Mouse (Mus musculus) hindbrain, embryonic 16.5 days (tissue): ENCODE data around the gene Vmn2r78. TPM values are rescaled to one million over a fixed set of nuclear protein-coding genes. Genes with fewer than 3 reads are reported as not detected.
"Not testable (repeated sequence)": the region's sequence is repeated elsewhere in the genome, so short reads cannot be mapped to it uniquely, and the experiment has no call there.

ENCODE experiments used
- ATAC-seq: fragments of 200-750 bp; cut with Nextera tagmentation; 2 replicates; pipeline ENCODE4 v1.8.0; 2017; ENCODE audit warnings: moderate TSS enrichment, moderate library complexity
- H3K27ac ChIP-seq: fragments of 300-500 bp; sonication (generic); 2 replicates; pipeline ENCODE4 v1.5.1; 2014; ENCODE audit warnings: low read depth, mild to moderate bottlenecking, control low read depth, low read length, moderate library complexity
- H3K27me3 ChIP-seq: fragments of 300-500 bp; sonication (generic); replicated peaks from 2 replicates; pipeline ENCODE4 v1.6.1; 2014; ENCODE audit warnings: low read length; ENCODE audit not compliant: control insufficient read depth, insufficient read depth
- H3K36me3 ChIP-seq: fragments of 300-500 bp; sonication (generic); 2 replicates; pipeline ENCODE4 v1.6.1; 2014; ENCODE audit warnings: mild to moderate bottlenecking, low read length, moderate library complexity, mixed read lengths; ENCODE audit not compliant: control insufficient read depth, insufficient read depth
- H3K4me1 ChIP-seq: fragments of 300-500 bp; sonication (generic); 2 replicates; pipeline ENCODE4 v1.6.1; 2014; ENCODE audit warnings: low read depth, low read length; ENCODE audit not compliant: control insufficient read depth, insufficient read depth
- H3K4me2 ChIP-seq: fragments of 300-500 bp; sonication (generic); 2 replicates; pipeline ENCODE4 v1.6.1; 2014; ENCODE audit warnings: mild to moderate bottlenecking, low read length, control low read depth, moderate library complexity
- H3K4me3 ChIP-seq: fragments of 300-500 bp; sonication (generic); 2 replicates; pipeline ENCODE4 v1.5.1; 2014; ENCODE audit warnings: mild to moderate bottlenecking, low read length, control low read depth, moderate library complexity
- H3K9ac ChIP-seq: fragments of 300-500 bp; sonication (generic); 2 replicates; pipeline ENCODE4 v1.6.1; 2014; ENCODE audit warnings: low read depth, mild to moderate bottlenecking, control low read depth, low read length, moderate library complexity
- H3K9me3 ChIP-seq: fragments of 300-500 bp; sonication (generic); 2 replicates; pipeline ENCODE4 v1.6.1; 2014; ENCODE audit warnings: mild to moderate bottlenecking, low read length, moderate library complexity; ENCODE audit not compliant: control insufficient read depth
- WGBS: fragments of 180-500 bp; shearing (Covaris S2); extraction: QIAGEN DNeasy Blood & Tissue Kit; methylation state at CpG from one replicate; pipeline ENCODE4 v1.1.7; 2014; 5-methylcytosine and 5-hydroxymethylcytosine counted together
- polyA plus RNA-seq: library from polyadenylated mRNA; unstranded; fragments of >200 nt; fragmentation: Nextera tagmentation; extraction: Ambion mirVana; gene quantifications from 2 replicates; pipeline ENCODE4 v1.2.1, GENCODE M21; 2015

The Vmn2r78 gene
- polyA plus RNA-seq, result not detected in 2 replicates

DNA sequence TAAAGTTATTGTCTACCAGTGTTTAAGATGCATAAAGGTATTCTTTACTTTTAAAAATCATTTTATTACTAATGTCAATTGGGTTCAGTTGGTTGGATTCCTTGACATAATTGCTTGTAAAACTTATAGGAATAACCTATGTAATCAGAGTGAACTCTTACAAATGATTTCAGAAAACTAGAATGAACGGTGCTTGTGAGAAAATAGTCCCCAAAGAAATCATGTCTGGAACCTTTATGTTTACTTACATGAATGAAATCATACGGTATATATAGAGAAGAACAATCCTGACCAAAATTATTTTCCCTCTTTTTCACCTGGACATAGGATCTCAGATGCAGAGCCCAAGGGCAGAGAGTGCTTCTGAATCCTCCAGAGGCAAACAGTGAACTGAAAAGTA is at the start of gene Vmn2r78:
Gene Vmn2r78, plus strand, starts transcription at position 301 of the 400 bp plus-strand sequence.
- H3K4me1 ChIP-seq, H3K27ac ChIP-seq, H3K9ac ChIP-seq, H3K9me3 ChIP-seq, ATAC-seq, H3K27me3 ChIP-seq, H3K4me2 ChIP-seq, H3K36me3 ChIP-seq, H3K4me3 ChIP-seq: not testable (repeated sequence)
- 84% methylated on average over 2 of the region's 2 CpGs for WGBS

GRCm38 (mm10) chr7:86889470-86890469 is 25.1 kb upstream of the Vmn2r78 start:
- Histone ChIP-seq H3K4me2 (no peak overlapping the region), H3K4me1 (no peaks in the 10 kb centered on the region), H3K36me3 (no peaks in the 10 kb centered on the region), H3K27ac (no peak overlapping the region), H3K9me3 (no peaks in the 10 kb centered on the region), H3K9ac (no peak overlapping the region), H3K4me3 (no peak overlapping the region), H3K27me3 (no peaks in the 10 kb centered on the region)
- no peak for ATAC-seq
- 95% methylated on average over 4 of the region's 4 CpGs for WGBS

- WGBS, result 77% methylated on average over 5 of the region's 5 CpGs
- no peak for ATAC-seq
- no peak overlapping the region for H3K4me2 ChIP-seq
These were observed 22.4 kb downstream of the Vmn2r78 start for GRCm38 (mm10) chr7:86937288-86937687.

GRCm38 (mm10) chr7:86994700-86995099 is 79.8 kb downstream of the Vmn2r78 start:
- no peaks in the 10 kb centered on the region for H3K36me3 ChIP-seq
- 80% methylated on average over 1 of the region's 1 CpGs for WGBS
- no peak overlapping the region for H3K4me2 ChIP-seq
- H3K9ac ChIP-seq, result no peak overlapping the region
- no peaks in the 10 kb centered on the region for H3K4me1 ChIP-seq
- no peak for ATAC-seq
- H3K9me3 ChIP-seq, result no peaks in the 10 kb centered on the region
- H3K27ac ChIP-seq, result no peak overlapping the region
- H3K4me3 ChIP-seq, result no peak overlapping the region
- H3K27me3 ChIP-seq, result no peaks in the 10 kb centered on the region

More at GRCm38 (mm10) chr7:86937288-86937687, 22.4 kb downstream of the Vmn2r78 start:
- no peak overlapping the region for H3K4me3 ChIP-seq
- H3K4me1 ChIP-seq, result no peaks in the 10 kb centered on the region
- no peaks in the 10 kb centered on the region for H3K27me3 ChIP-seq
- H3K9ac ChIP-seq, result no peak overlapping the region
- H3K36me3 ChIP-seq, result no peaks in the 10 kb centered on the region
- H3K27ac ChIP-seq, result no peak overlapping the region
- H3K9me3 ChIP-seq, result no peaks in the 10 kb centered on the region

DNA sequence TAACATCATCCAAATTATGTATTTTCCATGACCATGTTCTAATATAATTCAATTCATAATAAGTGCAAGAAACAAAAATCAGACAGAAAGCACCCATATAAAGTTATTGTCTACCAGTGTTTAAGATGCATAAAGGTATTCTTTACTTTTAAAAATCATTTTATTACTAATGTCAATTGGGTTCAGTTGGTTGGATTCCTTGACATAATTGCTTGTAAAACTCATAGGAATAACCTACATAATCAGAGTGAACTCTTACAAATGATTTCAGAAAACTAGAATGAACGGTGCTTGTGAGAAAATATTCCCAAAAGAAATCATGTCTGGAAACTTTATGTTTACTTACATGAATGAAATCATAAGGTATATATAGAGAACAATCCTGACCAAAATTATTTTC is 80.9 kb downstream of the Vmn2r78 start, which contains the start of gene Vmn2r79:
Gene Vmn2r79, plus strand, starts transcription at position 301 of the 400 bp plus-strand sequence.
- H3K36me3 ChIP-seq, ATAC-seq, H3K9ac ChIP-seq, H3K27me3 ChIP-seq, H3K4me2 ChIP-seq, H3K4me3 ChIP-seq, H3K27ac ChIP-seq, H3K4me1 ChIP-seq, H3K9me3 ChIP-seq: not testable (repeated sequence)
- 90% methylated on average over 1 of the region's 1 CpGs for WGBS

Other genes with a start within 250 kb of the Vmn2r78 start
- not detected in 2 replicates for gene Olfr292, start 226.8 kb upstream of the Vmn2r78 start, polyA plus RNA-seq
- gene Folh1, start 139.2 kb upstream of the Vmn2r78 start, polyA plus RNA-seq, result 2.4 and 3.7 TPM in 2 replicates
- gene Vmn2r77, start 120.1 kb upstream of the Vmn2r78 start, polyA plus RNA-seq, result not detected in 2 replicates
- gene Vmn2r79, start 81.0 kb downstream of the Vmn2r78 start, polyA plus RNA-seq, result not detected in 2 replicates